Mouse (Mus musculus) MEL (cell line): ENCODE results near the gene Ermn. TPM values are rescaled to one million over a fixed set of nuclear protein-coding genes. Genes with fewer than 3 reads are reported as not detected.

Experiments
- DNase-seq: peaks from one replicate; pipeline ENCODE4 v3.0.0; 2011; ENCODE audit warnings: low read depth, low spot score
- H3K27ac ChIP-seq: 2 replicates; pipeline ENCODE4 v1.5.1; 2012; ENCODE audit warnings: low read depth, mild to moderate bottlenecking, control low read depth, low read length, moderate library complexity; ENCODE audit not compliant: control insufficient read depth
- H3K27me3 ChIP-seq, 2 experiments: fragments of 150-350 bp in 1 of 2; sonication (generic) in 1 of 2; 2 replicates each; pipeline ENCODE4 v1.6.1; 2012; ENCODE audit warnings: low read length in 2 of 2, mild to moderate bottlenecking in 2 of 2, improper control_type of control experiment in 1 of 2, moderate library complexity in 1 of 2; ENCODE audit not compliant: insufficient read depth in 2 of 2, control insufficient read depth in 1 of 2
- H3K36me3 ChIP-seq, 2 experiments: 2 replicates each; pipeline ENCODE4 v1.6.1; 2012 to 2014; ENCODE audit warnings: low read length in 2 of 2, improper control_type of control experiment in 1 of 2, inconsistent platforms in 1 of 2, mild to moderate bottlenecking in 1 of 2; ENCODE audit not compliant: insufficient read depth in 2 of 2, control insufficient read depth in 1 of 2
- H3K4me1 ChIP-seq, 2 experiments: fragments of 150-350 bp in 1 of 2; sonication (generic) in 1 of 2; 2 replicates each; pipeline ENCODE4 v1.6.1; 2012; ENCODE audit warnings: low read length in 2 of 2, improper control_type of control experiment in 1 of 2, mild to moderate bottlenecking in 1 of 2; ENCODE audit not compliant: insufficient read depth in 2 of 2, control insufficient read depth in 1 of 2
- H3K4me3 ChIP-seq, 2 experiments: fragments of 150-350 bp in 1 of 2; sonication (generic) in 1 of 2; 2 replicates each; pipeline ENCODE4 v1.5.1; 2012; ENCODE audit warnings: low read depth in 2 of 2, low read length in 2 of 2, mild to moderate bottlenecking in 2 of 2, moderate library complexity in 2 of 2, control low read depth in 1 of 2, improper control_type of control experiment in 1 of 2; ENCODE audit not compliant: control insufficient read depth in 1 of 2, insufficient read depth in 1 of 2
- H3K79me2 ChIP-seq: 2 replicates; pipeline ENCODE4 v1.6.1; 2012; ENCODE audit warnings: mild to moderate bottlenecking, low read length, moderate library complexity; ENCODE audit not compliant: control insufficient read depth, poor library complexity, insufficient read depth
- H3K9ac ChIP-seq: 2 replicates; pipeline ENCODE4 v1.6.1; 2012; ENCODE audit warnings: low read depth, mild to moderate bottlenecking, control low read depth, low read length, moderate library complexity; ENCODE audit not compliant: control insufficient read depth, poor library complexity, severe bottlenecking
- H3K9me3 ChIP-seq: fragments of 150-350 bp; sonication (generic); replicated peaks from 2 replicates; pipeline ENCODE4 v1.6.1; 2012; ENCODE audit warnings: mild to moderate bottlenecking, low read length, improper control_type of control experiment, moderate library complexity; ENCODE audit not compliant: insufficient read depth
- BHLHE40 ChIP-seq: IDR thresholded peaks from 2 replicates; pipeline ENCODE4 v1.6.1; 2012; ENCODE audit warnings: low read depth, mild to moderate bottlenecking, inconsistent platforms, low read length, improper control_type of control experiment, borderline replicate concordance
- CTCF ChIP-seq, 3 experiments: IDR thresholded peaks in 2 of 3; conservative IDR thresholded peaks in 1 of 3; 2 replicates each; pipeline ENCODE4 v1.5.1; 2011 to 2012; ENCODE audit warnings: low read length in 3 of 3, low read depth in 2 of 3, mild to moderate bottlenecking in 2 of 3, improper control_type of control experiment in 1 of 3, inconsistent platforms in 1 of 3, mixed read lengths in 1 of 3, moderate library complexity in 1 of 3; ENCODE audit not compliant: control insufficient read depth in 1 of 3, insufficient read depth in 1 of 3, poor library complexity in 1 of 3, severe bottlenecking in 1 of 3
- EP300 ChIP-seq, 2 experiments: IDR thresholded peaks; 2 replicates each; pipeline ENCODE4 v1.6.1; 2011; ENCODE audit warnings: improper control_type of control experiment in 2 of 2, low read length in 2 of 2, low read depth in 1 of 2, mild to moderate bottlenecking in 1 of 2
- GABPA ChIP-seq: IDR thresholded peaks from 2 replicates; pipeline ENCODE4 v1.6.1; 2012; ENCODE audit warnings: low read depth, mild to moderate bottlenecking, inconsistent platforms, low read length, improper control_type of control experiment, moderate library complexity
- GATA1 ChIP-seq: IDR thresholded peaks from 2 replicates; pipeline ENCODE4 v1.6.1; 2011; ENCODE audit warnings: low read depth, low read length, improper control_type of control experiment
- HCFC1 ChIP-seq: IDR thresholded peaks from 2 replicates; pipeline ENCODE4 v1.6.1; 2012; ENCODE audit warnings: low read depth, mild to moderate bottlenecking, inconsistent platforms, low read length, improper control_type of control experiment, moderate library complexity
- MAX ChIP-seq: IDR thresholded peaks from 2 replicates; pipeline ENCODE4 v1.6.1; 2011; ENCODE audit warnings: low read length, improper control_type of control experiment
- MAZ ChIP-seq: IDR thresholded peaks from 2 replicates; pipeline ENCODE4 v1.6.1; 2012; ENCODE audit warnings: low read depth, mild to moderate bottlenecking, inconsistent platforms, low read length, improper control_type of control experiment
- MXI1 ChIP-seq: IDR thresholded peaks from 2 replicates; pipeline ENCODE4 v1.6.1; 2011; ENCODE audit warnings: mild to moderate bottlenecking, low read depth, low read length, improper control_type of control experiment
- MYC ChIP-seq: IDR thresholded peaks from 2 replicates; pipeline ENCODE4 v1.6.1; 2011; ENCODE audit warnings: low read depth, mild to moderate bottlenecking, low read length, improper control_type of control experiment, moderate library complexity
- NELFE ChIP-seq: IDR thresholded peaks from 2 replicates; pipeline ENCODE4 v1.6.1; 2011; ENCODE audit warnings: low read depth, low read length, improper control_type of control experiment
- NRF1 ChIP-seq: IDR thresholded peaks from 2 replicates; pipeline ENCODE4 v1.6.1; 2014; ENCODE audit warnings: low read depth, mild to moderate bottlenecking, inconsistent platforms, low read length, improper control_type of control experiment, moderate library complexity; ENCODE audit not compliant: poor library complexity, insufficient read depth, severe bottlenecking
- POLR2AphosphoS2 ChIP-seq: IDR thresholded peaks from 2 replicates; pipeline ENCODE4 v1.6.1; 2011; ENCODE audit warnings: low read length, improper control_type of control experiment
- POLR2AphosphoS5 ChIP-seq: IDR thresholded peaks from 2 replicates; pipeline ENCODE4 v1.6.1; 2012; ENCODE audit warnings: low read depth, borderline replicate concordance, mild to moderate bottlenecking, inconsistent platforms, low read length, moderate library complexity, mixed read lengths
- RAD21 ChIP-seq: IDR thresholded peaks from 2 replicates; pipeline ENCODE4 v1.6.1; 2011; ENCODE audit warnings: mild to moderate bottlenecking, low read depth, low read length, improper control_type of control experiment
- RCOR1 ChIP-seq: IDR thresholded peaks from 2 replicates; pipeline ENCODE4 v1.6.1; 2012; ENCODE audit warnings: low read depth, mild to moderate bottlenecking, inconsistent platforms, low read length, improper control_type of control experiment
- SMC3 ChIP-seq: IDR thresholded peaks from 2 replicates; pipeline ENCODE4 v1.6.1; 2011; ENCODE audit warnings: low read depth, low read length, improper control_type of control experiment
- TAL1 ChIP-seq: IDR thresholded peaks from 2 replicates; pipeline ENCODE4 v1.6.1; 2012; ENCODE audit warnings: mild to moderate bottlenecking, inconsistent platforms, low read length, moderate library complexity, mixed read lengths
- TCF12 ChIP-seq: IDR thresholded peaks from 2 replicates; pipeline ENCODE4 v1.6.1; 2014; ENCODE audit warnings: low read depth, mild to moderate bottlenecking, inconsistent platforms, low read length, improper control_type of control experiment, moderate library complexity
- UBTF ChIP-seq: IDR thresholded peaks from 2 replicates; pipeline ENCODE4 v1.6.1; 2012; ENCODE audit warnings: low read depth, mild to moderate bottlenecking, inconsistent platforms, low read length, improper control_type of control experiment, moderate library complexity, borderline replicate concordance; ENCODE audit not compliant: insufficient read depth
- USF1 ChIP-seq: IDR thresholded peaks from 2 replicates; pipeline ENCODE4 v1.6.1; 2014; ENCODE audit warnings: low read depth, mild to moderate bottlenecking, inconsistent platforms, low read length, improper control_type of control experiment, moderate library complexity
- ZC3H11A ChIP-seq: IDR thresholded peaks from 2 replicates; pipeline ENCODE4 v1.6.1; 2012; ENCODE audit warnings: low read depth, mild to moderate bottlenecking, inconsistent platforms, low read length, improper control_type of control experiment
- ZKSCAN1 ChIP-seq: IDR thresholded peaks from 2 replicates; pipeline ENCODE4 v1.6.1; 2012; ENCODE audit warnings: low read depth, mild to moderate bottlenecking, inconsistent platforms, low read length, improper control_type of control experiment, moderate library complexity
- ZMIZ1 ChIP-seq: IDR thresholded peaks from 2 replicates; pipeline ENCODE4 v1.6.1; 2012; ENCODE audit warnings: low read depth, mild to moderate bottlenecking, inconsistent platforms, low read length, improper control_type of control experiment, moderate library complexity
- ZNF384 ChIP-seq: IDR thresholded peaks from 2 replicates; pipeline ENCODE4 v1.6.1; 2012; ENCODE audit warnings: low read depth, mild to moderate bottlenecking, inconsistent platforms, low read length, improper control_type of control experiment
- polyA plus RNA-seq, 2 experiments: library from polyadenylated mRNA; stranded (reverse) in 1 of 2; unstranded in 1 of 2; fragments of >175 nt in 1 of 2; fragments of >200 nt in 1 of 2; gene quantifications; 2 replicates each; pipeline versions ENCODE4 v1.2.1 to v1.2.4; 2012; ENCODE audit warnings: low replicate concordance in 2 of 2, low read depth in 1 of 2; ENCODE audit not compliant: insufficient read length in 2 of 2, insufficient read depth in 1 of 2, missing spikeins in 1 of 2
- total RNA-seq: library from RNA; depleted of rRNA; stranded (reverse); fragments of 300-350 nt; gene quantifications from 2 replicates; pipeline ENCODE4 v1.2.3, GENCODE M21; 2012

Ermn gene
- total and polyA plus RNA-seq, 3 experiments, result not detected

- DNase-seq, result no peak
- Histone ChIP-seq H3K27ac (no peak overlapping the region), H3K9ac (no peak overlapping the region), H3K4me1 (no peaks in the 10 kb centered on the region), H3K79me2 (no peaks in the 10 kb centered on the region), H3K4me3 (no peak overlapping the region), H3K9me3 (no peaks in the 10 kb centered on the region), H3K36me3 (no peaks in the 10 kb centered on the region), H3K27me3 (no peaks in the 10 kb centered on the region)
- TF ChIP-seq BHLHE40 (no peak), POLR2AphosphoS2 (no peak), USF1 (no peak), MYC (no peak), ZC3H11A (no peak)
Measured at GRCm38 (mm10) chr2:58079849-58080248, 27.2 kb upstream of the Ermn start.

GRCm38 (mm10) chr2:58055383-58055782, 2.7 kb upstream of the Ermn start:
- Histone ChIP-seq H3K9me3 (no peaks in the 10 kb centered on the region), H3K4me1 (no peaks in the 10 kb centered on the region), H3K27me3 (no peaks in the 10 kb centered on the region), H3K79me2 (no peaks in the 10 kb centered on the region), H3K27ac (no peak overlapping the region), H3K9ac (no peak overlapping the region), H3K36me3 (no peaks in the 10 kb centered on the region), H3K4me3 (no peak overlapping the region)
- TF ChIP-seq CTCF (IDR thresholded peaks at IDR 0.05 in 2 of 3, conservative IDR thresholded peaks at IDR 0.05 in 1 of 3; ENCODE audit: control insufficient read depth in 1 of 3, insufficient read depth in 1 of 3, low read depth in 2 of 3, low read length in 3 of 3, poor library complexity in 1 of 3, severe bottlenecking in 1 of 3) (peak; percentile 44 to 69 (median 48)), TAL1 (no peak), POLR2AphosphoS5 (no peak), RCOR1 (no peak), GATA1 (no peak), ZNF384 (no peak), MAX (no peak), RAD21 (peak; percentile 38), NRF1 (no peak), USF1 (no peak), EP300 (IDR thresholded peaks at IDR 0.05; ENCODE audit: low read depth in 1 of 2, low read length in 2 of 2) (no peak), GABPA (no peak), SMC3 (peak; percentile 33; the same call in 1 of the 2 replicates)
- peak; percentile 19 for DNase-seq

- no peak for DNase-seq
- no peak overlapping the region for H3K9ac ChIP-seq
- no peaks in the 10 kb centered on the region for H3K79me2 ChIP-seq
- H3K9me3 ChIP-seq, result no peaks in the 10 kb centered on the region
- TF ChIP-seq TAL1 (no peak), TCF12 (no peak), BHLHE40 (no peak), MAX (no peak), MXI1 (no peak), ZMIZ1 (no peak), RAD21 (no peak), ZKSCAN1 (no peak), RCOR1 (no peak), ZNF384 (no peak), MAZ (no peak), HCFC1 (no peak), USF1 (no peak), MYC (no peak), NELFE (no peak), ZC3H11A (no peak), UBTF (no peak)
- H3K4me3 ChIP-seq, result no peak overlapping the region
- H3K4me1 ChIP-seq, result no peaks in the 10 kb centered on the region
- H3K27me3 ChIP-seq, result no peaks in the 10 kb centered on the region
- H3K27ac ChIP-seq, result no peak overlapping the region
- H3K36me3 ChIP-seq, result no peaks in the 10 kb centered on the region
Measured at GRCm38 (mm10) chr2:58041867-58042266, 10.8 kb downstream of the Ermn start.
